Mouse (Mus musculus) olfactory bulb, adult 2 months (tissue): ENCODE data around the gene Shank2. TPM values are rescaled to one million over a fixed set of nuclear protein-coding genes. Genes with fewer than 3 reads are reported as not detected.

Source experiments
- H3K27ac ChIP-seq: fragments of 200-500 bp; 2 replicates; pipeline ENCODE4 v1.5.1; 2012; ENCODE audit warnings: low read depth, low read length; ENCODE audit not compliant: insufficient read depth
- H3K4me1 ChIP-seq: fragments of 200-500 bp; 2 replicates; pipeline ENCODE4 v1.6.1; 2012; ENCODE audit warnings: low read length; ENCODE audit not compliant: control insufficient read depth, insufficient read depth
- H3K4me3 ChIP-seq: fragments of 200-500 bp; 2 replicates; pipeline ENCODE4 v1.5.1; 2012; ENCODE audit warnings: mild to moderate bottlenecking, low read depth, low read length, moderate library complexity; ENCODE audit not compliant: insufficient read depth
- CTCF ChIP-seq: fragments of 200-500 bp; IDR thresholded peaks from 2 replicates; pipeline ENCODE4 v1.5.1; 2012; ENCODE audit warnings: low read depth, mild to moderate bottlenecking, low read length, moderate library complexity; ENCODE audit not compliant: insufficient read depth
- POLR2A ChIP-seq: fragments of 200-500 bp; IDR thresholded peaks from 2 replicates; pipeline ENCODE4 v1.6.1; 2012; ENCODE audit warnings: mild to moderate bottlenecking, low read depth, low read length, moderate library complexity; ENCODE audit not compliant: insufficient read depth
- WGBS: fragments of 180-500 bp; shearing (Covaris S2); methylation state at CpG from one replicate; pipeline ENCODE4 v1.1.7; 2018; 5-methylcytosine and 5-hydroxymethylcytosine counted together
- polyA plus RNA-seq: library from polyadenylated mRNA; stranded (reverse); fragments of >200 nt; gene quantifications from 2 replicates; pipeline ENCODE4 v1.2.4, GENCODE M21; 2012; ENCODE audit warnings: low replicate concordance; ENCODE audit not compliant: missing spikeins, insufficient read depth, insufficient read length

The Shank2 gene
- 53.3 TPM in 1 of 2 replicates, not detected in the other for polyA plus RNA-seq

GRCm38 (mm10) chr7:144001628-144002027 is at the start of gene Shank2:
Shank2 (plus strand) TSS chr7:144001928.
- Histone ChIP-seq H3K4me3 (no peak within 1 kb of the TSS), H3K4me1 (no peaks in the 10 kb centered on the region), H3K27ac (no peak within 1 kb of the TSS)
- TF ChIP-seq POLR2A (no peak), CTCF (no peak)
- 89% methylated on average over 3 of the region's 3 CpGs for WGBS

DNA sequence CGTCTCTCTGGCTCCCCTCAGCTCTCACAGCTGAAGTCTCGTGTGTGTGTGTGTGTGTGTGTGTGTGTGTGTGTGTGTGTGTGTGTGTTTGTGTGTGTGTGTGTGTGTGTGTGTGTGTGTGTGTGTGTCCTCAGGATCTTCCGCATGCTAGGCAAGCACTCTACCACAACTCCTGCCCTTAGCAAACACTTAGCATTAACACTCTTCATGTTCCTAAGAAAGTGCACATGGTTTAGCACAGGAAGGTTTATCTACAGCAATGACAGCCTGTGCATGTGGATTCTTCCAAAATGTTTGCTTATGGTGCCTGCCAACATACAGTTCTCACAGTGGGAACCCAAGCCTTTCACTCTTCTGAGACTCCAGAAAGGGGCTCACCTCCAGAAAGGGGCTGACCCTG is 49.6 kb upstream of the Shank2 start:
- 86% methylated on average over 3 of the region's 3 CpGs for WGBS
- Histone ChIP-seq H3K4me3 (no peak overlapping the region), H3K27ac (no peak overlapping the region), H3K4me1 (no peaks in the 10 kb centered on the region)
- TF ChIP-seq CTCF (no peak), POLR2A (no peak)

DNA sequence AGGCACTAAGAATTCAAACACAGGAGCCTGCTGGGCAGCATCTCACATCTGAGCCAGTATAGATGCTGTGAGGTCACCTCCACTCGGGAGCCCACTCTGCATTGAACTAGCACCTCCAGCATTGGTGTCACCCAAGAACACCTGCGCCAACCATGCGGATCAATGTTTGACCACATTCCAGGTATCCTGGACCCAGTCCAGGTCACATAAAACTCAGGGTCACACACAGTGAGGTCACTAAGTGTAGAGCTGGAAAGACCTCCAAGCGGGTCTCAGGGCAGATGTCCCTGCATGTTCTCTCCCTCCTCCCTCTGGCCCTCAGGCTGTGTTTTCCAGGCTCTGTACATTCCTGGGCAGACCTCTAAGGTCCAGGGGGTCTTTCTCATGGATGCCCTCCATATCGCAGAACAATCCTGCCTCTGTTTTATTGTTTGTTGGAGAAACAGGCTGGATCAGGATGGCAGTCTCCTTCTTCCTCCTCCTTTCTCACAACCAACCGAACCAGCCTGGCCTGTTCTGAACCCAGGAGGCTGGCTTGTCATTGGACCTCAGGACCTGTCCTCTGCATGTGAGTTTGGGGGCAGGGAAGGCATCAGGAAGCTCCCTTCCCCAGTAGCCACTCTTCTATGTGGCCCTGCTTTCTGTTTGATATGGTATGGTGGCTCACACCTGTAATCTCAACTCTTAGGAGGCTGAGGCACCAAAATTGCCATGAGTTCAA is 45.0 kb upstream of the Shank2 start:
- no peak overlapping the region for H3K27ac ChIP-seq
- H3K4me3 ChIP-seq, result no peak overlapping the region
- H3K4me1 ChIP-seq, result no peaks in the 10 kb centered on the region
- 81% methylated on average over 6 of the region's 6 CpGs for WGBS
- TF ChIP-seq CTCF (no peak), POLR2A (no peak)

DNA sequence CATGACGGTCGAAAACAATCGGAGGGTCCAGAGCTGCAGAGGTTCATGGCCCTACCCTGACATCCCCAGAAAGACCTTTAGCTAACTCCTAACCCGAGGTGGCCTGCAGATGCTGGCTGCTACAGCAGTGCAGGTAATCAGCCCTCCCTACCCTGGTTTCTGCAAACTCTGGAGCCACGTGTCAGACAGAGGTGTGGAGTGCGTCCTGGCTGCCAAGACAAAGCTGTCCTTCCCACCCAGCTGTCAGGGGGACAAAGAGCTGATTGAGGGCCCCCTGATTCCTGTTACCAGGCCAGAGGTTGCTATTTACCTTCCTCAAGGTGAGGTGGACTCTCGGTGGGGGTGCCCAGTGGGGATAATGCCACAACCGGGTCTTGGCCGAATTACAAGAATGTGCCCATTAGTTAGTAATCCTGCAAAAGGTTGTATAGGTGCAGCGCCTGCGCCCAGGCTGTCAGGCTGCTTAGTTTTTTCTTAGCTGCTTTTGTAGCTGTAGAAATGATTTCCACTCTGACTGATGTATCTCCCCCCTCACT is 43.6 kb upstream of the Shank2 start:
- Histone ChIP-seq H3K4me1 (no peaks in the 10 kb centered on the region), H3K27ac (no peak overlapping the region), H3K4me3 (no peak overlapping the region)
- TF ChIP-seq CTCF (no peak), POLR2A (no peak)
- WGBS, result 69% methylated on average over 11 of the region's 11 CpGs

GRCm38 (mm10) chr7:143963813-143964212 is 37.9 kb upstream of the Shank2 start:
- H3K27ac ChIP-seq, result no peak overlapping the region
- 0 out of 2 replicates have a peak, but pooled peaks cover 2% of the 10 kb centered on the region for H3K4me1 ChIP-seq
- H3K4me3 ChIP-seq, result no peak overlapping the region
- WGBS, result 87% methylated on average over 5 of the region's 5 CpGs
- TF ChIP-seq POLR2A (no peak), CTCF (no peak)

GRCm38 (mm10) chr7:143966621-143967020 is 35.1 kb upstream of the Shank2 start:
- Histone ChIP-seq H3K4me3 (no peak overlapping the region), H3K27ac (no peak overlapping the region), H3K4me1 (0 out of 2 replicates have a peak, but pooled peaks cover 2% of the 10 kb centered on the region)
- no peak for TF ChIP-seq POLR2A
- TF ChIP-seq CTCF, result no peak
- WGBS, result 52% methylated on average over 7 of the region's 7 CpGs

GRCm38 (mm10) chr7:143977491-143977830 is 24.3 kb upstream of the Shank2 start:
- H3K27ac ChIP-seq, result no peak overlapping the region
- H3K4me1 ChIP-seq, result peaks cover 19% of the 10 kb centered on the region
- H3K4me3 ChIP-seq, result peak overlapping the region; percentile 30; the same call in 1 of the 2 replicates
- WGBS, result 32% methylated on average over 5 of the region's 5 CpGs
- TF ChIP-seq POLR2A (no peak), CTCF (no peak)

DNA sequence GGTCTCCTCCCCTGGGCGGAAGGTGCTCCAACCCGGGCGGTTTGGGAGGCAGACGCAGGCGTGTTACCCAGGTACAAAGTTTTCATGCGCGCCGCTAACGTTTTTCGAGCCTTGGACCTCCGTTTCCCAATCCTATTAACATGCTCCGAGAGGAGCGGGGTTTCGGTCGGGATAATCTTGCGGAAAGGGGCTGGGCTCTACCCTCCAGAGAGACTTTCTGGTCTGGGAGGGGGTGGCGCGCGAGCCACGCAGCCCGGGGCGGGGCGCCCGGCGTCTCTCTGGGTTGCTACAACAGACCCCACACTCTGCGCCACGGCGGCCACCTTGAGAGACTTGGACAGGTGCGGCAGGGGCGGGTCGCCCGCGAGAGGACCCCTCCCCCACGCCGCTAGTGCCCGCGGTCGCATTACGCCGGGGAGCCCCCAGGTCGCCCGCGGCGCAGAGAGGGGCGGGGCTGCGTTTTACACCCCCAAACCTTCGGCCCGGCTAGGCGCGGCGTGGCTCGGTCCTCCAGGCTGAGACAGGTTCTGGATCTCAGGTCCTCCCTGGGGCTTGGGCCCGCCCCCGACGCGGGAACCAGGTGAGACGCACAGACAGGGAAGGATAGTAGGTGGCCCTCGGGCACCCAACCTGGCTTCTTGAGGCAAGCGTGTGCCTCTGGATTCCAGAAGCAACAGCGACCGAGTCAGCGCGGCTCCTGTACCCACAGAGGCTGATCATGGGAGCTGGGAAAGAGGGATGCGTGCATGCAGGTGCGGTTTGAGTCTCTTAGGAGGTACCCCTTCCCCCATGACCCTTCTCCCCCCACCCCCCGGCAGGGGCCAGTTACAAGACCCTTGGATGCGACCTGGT is 23.7 kb upstream of the Shank2 start:
- WGBS, result 1% methylated on average over 67 of the region's 67 CpGs
- Histone ChIP-seq H3K4me3 (peak overlapping the region; percentile 36), H3K27ac (no peak overlapping the region), H3K4me1 (peaks cover 19% of the 10 kb centered on the region)
- TF ChIP-seq POLR2A, result no peak
- TF ChIP-seq CTCF, result no peak
